Mouse (Mus musculus) CH12.LX (cell line): Measurements from ENCODE around the gene Szrd1.

Experiments used
- CTCF ChIP-seq, 2 experiments: IDR thresholded peaks in 1 of 2; conservative IDR thresholded peaks in 1 of 2; 2 replicates each; pipeline ENCODE4 v1.5.1; 2011 to 2012; ENCODE audit warnings: low read depth in 2 of 2, low read length in 2 of 2, improper control_type of control experiment in 1 of 2, inconsistent platforms in 1 of 2, mild to moderate bottlenecking in 1 of 2, moderate library complexity in 1 of 2
- POLR2A ChIP-seq: IDR thresholded peaks from 2 replicates; pipeline ENCODE4 v1.6.1; 2011; ENCODE audit warnings: low read depth, mild to moderate bottlenecking, improper control_type of control experiment, low read length
- ZKSCAN1 ChIP-seq: IDR thresholded peaks from 2 replicates; pipeline ENCODE4 v1.6.1; 2012; ENCODE audit warnings: low read depth, inconsistent platforms, low read length, improper control_type of control experiment, borderline replicate concordance

DNA sequence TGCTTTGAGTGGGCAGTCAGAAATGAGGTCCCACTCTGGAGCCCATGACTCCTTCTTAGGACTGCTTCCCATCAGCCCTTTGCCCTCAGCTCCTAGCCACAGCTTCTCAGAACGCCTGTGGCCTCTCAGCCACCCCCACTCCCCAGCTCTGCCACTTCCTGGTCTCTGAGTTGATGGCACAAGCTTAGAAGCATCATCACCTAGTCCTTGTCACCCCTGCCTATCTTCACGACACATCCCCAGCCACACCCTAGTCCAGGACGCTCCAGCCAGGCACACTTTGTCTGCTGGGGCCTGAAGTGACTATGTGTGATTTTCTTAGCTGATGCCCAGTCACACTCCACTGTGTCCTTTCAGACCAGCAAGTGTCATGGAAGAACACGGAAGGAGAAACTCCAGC is 40.6 kb downstream of the Szrd1 start:
- TF ChIP-seq CTCF (conservative IDR thresholded peaks at IDR 0.05 in 1 of 2, IDR thresholded peaks at IDR 0.05 in 1 of 2; ENCODE audit: low read depth in 2 of 2, low read length in 2 of 2) = no peak
- no peak for TF ChIP-seq POLR2A
- TF ChIP-seq ZKSCAN1 = no peak
